Mouse (Mus musculus) G1E (cell line): ENCODE data around the gene Lypla2. TPM values are rescaled to one million over a fixed set of nuclear protein-coding genes. Genes with fewer than 3 reads are reported as not detected.
A peak's percentile ranks its signal among the peaks of the same experiment; 100 is the strongest.
"Not testable (repeated sequence)": the region's sequence is repeated elsewhere in the genome, so short reads cannot be mapped to it uniquely, and the experiment has no call there.

ENCODE experiments used
- ATAC-seq: 2 replicates; pipeline ENCODE4 v1.8.0; 2016; ENCODE audit warnings: mild to moderate bottlenecking; ENCODE audit not compliant: insufficient number of reproducible peaks, poor library complexity, low FRiP score, severe bottlenecking; ENCODE audit errors: extremely low read depth
- DNase-seq: peaks from one replicate; pipeline ENCODE4 v3.0.0; 2012; ENCODE audit warnings: low spot score
- H3K27me3 ChIP-seq: 2 replicates; pipeline ENCODE4 v1.6.1; 2012; ENCODE audit warnings: mild to moderate bottlenecking, low read length, inconsistent platforms; ENCODE audit not compliant: insufficient read depth
- H3K36me3 ChIP-seq: replicated peaks from 2 replicates; pipeline ENCODE3; 2012; ENCODE audit warnings: mild to moderate bottlenecking, inconsistent platforms
- H3K4me1 ChIP-seq: 2 replicates; pipeline ENCODE4 v1.6.1; 2012; ENCODE audit warnings: low read depth, low read length, inconsistent platforms, mixed read lengths; ENCODE audit not compliant: insufficient read depth
- H3K4me3 ChIP-seq: 2 replicates; pipeline ENCODE4 v1.5.1; 2012; ENCODE audit warnings: low read depth, mild to moderate bottlenecking, inconsistent platforms, low read length, moderate library complexity, mixed read lengths
- H3K9me3 ChIP-seq: replicated peaks from 2 replicates; pipeline ENCODE4 v1.6.1; 2012; ENCODE audit warnings: inconsistent platforms
- CTCF ChIP-seq: IDR thresholded peaks from 2 replicates; pipeline ENCODE4 v1.5.1; 2012; ENCODE audit warnings: low read depth, low read length, inconsistent platforms, mixed read lengths
- GATA1 ChIP-seq: IDR thresholded peaks from 2 replicates; pipeline ENCODE4 v1.6.1; 2012; ENCODE audit warnings: borderline replicate concordance, low read length, inconsistent platforms, mixed read lengths
- GATA2 ChIP-seq: IDR thresholded peaks from 2 replicates; pipeline ENCODE4 v1.6.1; 2012; ENCODE audit warnings: low read depth, low read length, inconsistent platforms, borderline replicate concordance
- POLR2AphosphoS5 ChIP-seq: IDR thresholded peaks from 2 replicates; pipeline ENCODE4 v1.6.1; 2012; ENCODE audit warnings: low read depth, low read length, inconsistent platforms; ENCODE audit not compliant: insufficient replicate concordance
- TAL1 ChIP-seq: conservative IDR thresholded peaks from 2 replicates; pipeline ENCODE4 v1.6.1; 2012; ENCODE audit warnings: low read depth, low read length, inconsistent platforms, mixed read lengths
- polyA plus RNA-seq: library from polyadenylated mRNA; stranded (reverse); fragments of >175 nt; gene quantifications from 2 replicates; pipeline ENCODE4 v1.2.3, GENCODE M21; 2012
- total RNA-seq, 2 experiments: library from RNA; stranded (forward) in 1 of 2; stranded (reverse) in 1 of 2; fragments of 200-1000 nt in 1 of 2; fragments of >200 nt in 1 of 2; fragmentation: Nextera tagmentation in 1 of 2; gene quantifications; 2 replicates each; pipeline ENCODE4 v1.2.3; 2014 to 2017

Gene Lypla2
- total and polyA plus RNA-seq, 3 experiments: 28.5 to 243 (median 53.9) TPM

GRCm38 (mm10) chr4:135986301-135986942 lies 14.0 kb upstream of the Lypla2 start:
- peaks cover under 1% of the 10 kb centered on the region; the same call in 1 of the 2 replicates for H3K9me3 ChIP-seq
- H3K4me1 ChIP-seq: peaks cover 58% of the 10 kb centered on the region
- no peaks in the 10 kb centered on the region for H3K27me3 ChIP-seq
- peak overlapping the region; percentile 98 for H3K4me3 ChIP-seq
- DNase-seq (no peak), ATAC-seq (no peak)
- peaks cover 43% of the 10 kb centered on the region for H3K36me3 ChIP-seq
- TF ChIP-seq GATA1 (no peak), POLR2AphosphoS5 (no peak), CTCF (no peak), TAL1 (no peak), GATA2 (no peak)

- Histone ChIP-seq H3K27me3 (no peaks in the 10 kb centered on the region), H3K4me3 (peak overlapping the region; percentile 98), H3K4me1 (peaks cover 58% of the 10 kb centered on the region), H3K36me3 (peaks cover 49% of the 10 kb centered on the region), H3K9me3 (no peaks in the 10 kb centered on the region)
- no peak for ATAC-seq
- no peak for TF ChIP-seq GATA2
- TF ChIP-seq POLR2AphosphoS5: no peak
- TF ChIP-seq GATA1: no peak
- no peak for TF ChIP-seq CTCF
- TF ChIP-seq TAL1: no peak
- DNase-seq: no peak
Observed at GRCm38 (mm10) chr4:135985769-135986168, 13.3 kb upstream of the Lypla2 start.

- Histone ChIP-seq H3K9me3 (no peaks in the 10 kb centered on the region), H3K4me3 (peak overlapping the region; percentile 39; the same call in 1 of the 2 replicates), H3K4me1 (peaks cover 56% of the 10 kb centered on the region), H3K36me3 (peaks cover 54% of the 10 kb centered on the region), H3K27me3 (no peaks in the 10 kb centered on the region)
- peak; percentile 41 for DNase-seq
- ATAC-seq: peak; percentile 70; the same call in 1 of the 2 replicates
- TF ChIP-seq CTCF (no peak), TAL1 (peak; percentile 72)
Observed at GRCm38 (mm10) chr4:135985193-135985592, 12.8 kb upstream of the Lypla2 start.

- DNase-seq: no peak
- TF ChIP-seq GATA2 (no peak), GATA1 (no peak)
- no peak for ATAC-seq
- Histone ChIP-seq H3K4me3 (no peak overlapping the region; the same call in 1 of the 2 replicates), H3K36me3 (peaks cover 57% of the 10 kb centered on the region), H3K4me1 (peaks cover 56% of the 10 kb centered on the region), H3K27me3 (no peaks in the 10 kb centered on the region), H3K9me3 (no peaks in the 10 kb centered on the region)
Observed at GRCm38 (mm10) chr4:135984556-135984955, 12.1 kb upstream of the Lypla2 start.

- H3K4me3 ChIP-seq: no peak overlapping the region
- no peaks in the 10 kb centered on the region for H3K9me3 ChIP-seq
- H3K27me3 ChIP-seq: no peaks in the 10 kb centered on the region
- H3K4me1 ChIP-seq: peaks cover 47% of the 10 kb centered on the region
- peaks cover 82% of the 10 kb centered on the region for H3K36me3 ChIP-seq
- TF ChIP-seq GATA2 (no peak), GATA1 (no peak), CTCF (no peak), POLR2AphosphoS5 (no peak), TAL1 (no peak)
- no peak for DNase-seq
- no peak for ATAC-seq
Observed at GRCm38 (mm10) chr4:135981524-135982063, 9.2 kb upstream of the Lypla2 start.

GRCm38 (mm10) chr4:135980223-135980622 lies 7.8 kb upstream of the Lypla2 start:
- Histone ChIP-seq H3K4me1 (peaks cover 36% of the 10 kb centered on the region), H3K36me3 (peaks cover 88% of the 10 kb centered on the region)
- not testable (repeated sequence) for ATAC-seq, H3K9me3 ChIP-seq, H3K4me3 ChIP-seq, DNase-seq, H3K27me3 ChIP-seq

GRCm38 (mm10) chr4:135976146-135976545 lies 3.7 kb upstream of the Lypla2 start:
- TF ChIP-seq TAL1: no peak
- no peak for TF ChIP-seq POLR2AphosphoS5
- no peak for TF ChIP-seq GATA2
- TF ChIP-seq GATA1: no peak
- no peak for TF ChIP-seq CTCF
- ATAC-seq (no peak), DNase-seq (no peak)
- Histone ChIP-seq H3K36me3 (peaks cover 74% of the 10 kb centered on the region), H3K9me3 (no peaks in the 10 kb centered on the region), H3K4me1 (peaks cover 45% of the 10 kb centered on the region), H3K4me3 (no peak overlapping the region), H3K27me3 (no peaks in the 10 kb centered on the region)
